Mouse (Mus musculus): Measurements from ENCODE around the gene Prkce. TPM values are rescaled to one million over a fixed set of nuclear protein-coding genes. Genes with fewer than 3 reads are reported as not detected.
A peak's percentile ranks its signal among the peaks of the same experiment; 100 is the strongest.

Gene Prkce
- polyA plus RNA-seq, 1 experiment from 2014 or later, result 18.7 TPM

DNA sequence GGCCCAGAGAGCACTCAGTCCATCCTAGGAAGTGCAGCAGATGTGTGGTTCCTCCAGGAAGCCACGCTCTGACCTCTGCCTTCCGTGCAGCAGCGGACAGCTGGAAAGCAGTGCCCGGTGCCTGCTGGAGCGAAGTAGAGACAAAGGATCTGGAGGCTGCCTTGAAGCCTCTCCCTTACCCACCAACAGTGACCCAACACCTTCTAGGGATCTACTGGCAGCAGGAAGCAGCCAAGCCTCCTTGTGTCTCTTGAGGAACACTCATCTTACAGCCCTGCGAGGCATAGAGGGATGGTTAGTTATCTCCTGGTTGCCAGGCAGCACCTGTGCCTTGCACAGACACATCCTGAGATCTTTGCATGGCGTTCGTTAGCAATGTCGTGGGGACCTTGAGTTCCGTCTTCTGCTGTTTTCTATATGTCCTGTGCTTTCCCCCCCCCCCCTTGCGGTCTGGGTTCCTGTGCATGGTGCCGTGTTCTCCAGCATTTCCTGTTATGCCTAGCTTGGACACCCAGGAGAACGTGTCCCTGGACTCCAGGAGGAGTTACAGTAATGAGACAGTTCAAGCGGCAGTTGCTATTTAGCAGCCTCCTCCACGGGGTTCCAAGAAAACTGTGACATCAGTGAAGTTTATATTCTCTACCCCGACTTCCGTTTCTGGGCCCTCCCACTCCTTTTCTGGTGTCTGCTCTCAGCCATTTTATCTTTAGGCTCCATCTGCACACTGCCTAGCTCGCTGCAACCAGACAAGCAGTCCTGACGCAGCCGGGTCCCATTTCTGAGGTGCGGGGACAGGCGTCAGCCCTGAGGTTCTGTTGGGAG is 133.4 kb downstream of the Prkce start:
- Histone ChIP-seq H3K27me3 (no peaks in the 10 kb centered on the region), H3K36me3 (no peaks in the 10 kb centered on the region), H3K9me3 (no peaks in the 10 kb centered on the region), H3K4me1 (replicated peaks) (peaks cover 42% of the 10 kb centered on the region), H3K9ac (no peak overlapping the region), H3K4me2 (peak overlapping the region; percentile 23; the same call in 1 of the 2 replicates), H3K27ac (peak overlapping the region; percentile 67), H3K4me3 (no peak overlapping the region)
- no peak for ATAC-seq (ENCODE audit: low FRiP score)
- WGBS, result 70% methylated on average over 22 of the region's 22 CpGs

DNA sequence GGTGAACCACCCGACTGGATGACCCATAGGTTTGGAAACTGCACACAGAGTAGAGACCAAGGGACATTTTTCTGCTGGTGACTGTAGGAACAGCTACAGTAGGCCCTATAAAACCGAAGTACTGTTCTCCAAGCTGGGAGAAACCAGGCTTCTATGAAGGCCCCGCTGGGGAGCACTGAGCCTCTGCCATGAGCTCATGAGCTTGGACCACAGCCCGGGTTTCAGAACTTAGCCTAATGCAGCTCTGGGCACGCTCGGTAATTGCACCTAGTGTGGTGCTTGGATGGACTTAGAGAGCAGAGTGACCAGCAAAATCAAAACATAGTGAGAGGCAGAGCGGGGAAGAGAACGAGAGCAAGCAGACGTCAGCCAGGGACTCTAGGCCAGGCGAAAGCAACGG is 134.7 kb downstream of the Prkce start:
- no peaks in the 10 kb centered on the region for H3K9me3 ChIP-seq
- H3K4me1 ChIP-seq (replicated peaks), result peaks cover 47% of the 10 kb centered on the region
- H3K9ac ChIP-seq, result no peak overlapping the region
- H3K36me3 ChIP-seq, result no peaks in the 10 kb centered on the region
- no peak overlapping the region for H3K4me3 ChIP-seq
- WGBS, result 92% methylated on average over 11 of the region's 11 CpGs
- H3K27ac ChIP-seq, result no peak overlapping the region
- no peak overlapping the region for H3K4me2 ChIP-seq
- no peaks in the 10 kb centered on the region for H3K27me3 ChIP-seq
- no peak for ATAC-seq (ENCODE audit: low FRiP score)

DNA sequence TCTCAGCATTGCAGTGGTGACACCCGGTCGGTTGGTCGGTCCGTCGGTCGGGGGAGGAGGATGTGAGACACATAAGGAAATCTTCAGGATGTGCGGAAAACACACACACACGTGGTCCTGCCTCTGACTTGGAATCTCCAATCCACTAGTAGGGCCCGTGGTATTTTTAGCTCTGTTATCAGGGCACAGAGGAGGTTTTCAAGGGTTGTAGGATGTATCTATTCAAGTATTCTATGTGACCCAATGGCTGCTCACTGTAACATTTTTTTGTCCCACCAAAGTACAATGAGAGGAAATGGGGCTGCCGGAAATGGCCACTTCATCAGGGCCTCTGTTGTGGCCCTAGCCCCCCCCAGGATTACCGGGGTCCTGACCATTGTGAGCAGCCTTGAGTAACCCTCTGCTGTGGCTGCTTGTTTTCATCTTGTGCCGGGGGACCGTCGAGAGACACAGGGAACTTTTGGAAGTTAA is 135.3 kb downstream of the Prkce start:
- no peak overlapping the region for H3K4me3 ChIP-seq
- H3K36me3 ChIP-seq, result no peaks in the 10 kb centered on the region
- H3K9me3 ChIP-seq, result no peaks in the 10 kb centered on the region
- H3K27ac ChIP-seq, result peak overlapping the region; percentile 31
- no peak for ATAC-seq (ENCODE audit: low FRiP score)
- no peaks in the 10 kb centered on the region for H3K27me3 ChIP-seq
- H3K4me2 ChIP-seq, result no peak overlapping the region
- WGBS, result 93% methylated on average over 14 of the region's 14 CpGs
- no peak overlapping the region for H3K9ac ChIP-seq
- peaks cover 45% of the 10 kb centered on the region for H3K4me1 ChIP-seq (replicated peaks)

GRCm38 (mm10) chr17:86303401-86304243 is 136.0 kb downstream of the Prkce start:
- H3K27me3 ChIP-seq, result no peaks in the 10 kb centered on the region
- H3K4me2 ChIP-seq, result no peak overlapping the region
- ATAC-seq (ENCODE audit: low FRiP score), result no peak
- H3K9ac ChIP-seq, result no peak overlapping the region
- H3K27ac ChIP-seq, result peak overlapping the region; percentile 31
- WGBS, result 79% methylated on average over 19 of the region's 19 CpGs
- no peaks in the 10 kb centered on the region for H3K36me3 ChIP-seq
- no peak overlapping the region for H3K4me3 ChIP-seq
- H3K4me1 ChIP-seq (replicated peaks), result peaks cover 45% of the 10 kb centered on the region
- H3K9me3 ChIP-seq, result no peaks in the 10 kb centered on the region

DNA sequence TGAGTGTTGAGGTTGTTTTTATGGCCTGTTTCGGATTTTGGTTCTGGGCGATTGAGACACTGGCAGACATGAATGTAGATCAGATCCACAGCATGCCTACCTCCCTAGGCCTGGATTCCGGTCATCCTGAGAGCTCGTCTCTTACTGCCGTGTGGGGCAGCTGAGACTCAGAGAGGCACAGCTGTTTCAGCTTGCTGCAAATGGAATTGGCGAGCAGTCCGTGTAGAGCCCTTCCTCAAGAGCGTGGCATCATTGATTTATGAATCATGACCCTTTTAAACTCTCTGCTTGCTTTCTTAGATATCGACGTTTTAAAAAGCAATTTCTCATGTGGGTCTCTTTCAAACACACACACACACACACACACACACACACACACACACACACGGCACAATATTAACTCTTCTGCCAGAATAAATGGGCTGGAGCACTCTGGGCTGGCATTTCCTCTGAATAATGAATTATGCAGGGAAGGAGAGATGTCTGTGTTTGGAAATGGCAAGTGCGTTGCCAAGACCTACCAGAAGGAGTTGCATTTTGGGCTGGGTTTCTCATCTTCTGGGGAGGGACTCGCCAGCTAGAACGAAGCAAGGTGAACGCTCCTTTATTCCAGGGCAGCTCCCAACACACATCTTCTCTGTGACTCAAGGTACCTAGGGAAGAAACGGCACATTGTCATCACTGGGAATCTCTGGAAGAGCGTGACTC is 137.5 kb downstream of the Prkce start:
- H3K36me3 ChIP-seq, result no peaks in the 10 kb centered on the region
- H3K27ac ChIP-seq, result peak overlapping the region; percentile 77
- WGBS, result 57% methylated on average over 17 of the region's 17 CpGs
- H3K4me3 ChIP-seq, result no peak overlapping the region
- no peak overlapping the region for H3K9ac ChIP-seq
- no peaks in the 10 kb centered on the region for H3K9me3 ChIP-seq
- no peak overlapping the region for H3K4me2 ChIP-seq
- H3K27me3 ChIP-seq, result no peaks in the 10 kb centered on the region
- peaks cover 51% of the 10 kb centered on the region for H3K4me1 ChIP-seq (replicated peaks)
- ATAC-seq (ENCODE audit: low FRiP score), result peak; percentile 56; the same call in 1 of the 2 replicates

DNA sequence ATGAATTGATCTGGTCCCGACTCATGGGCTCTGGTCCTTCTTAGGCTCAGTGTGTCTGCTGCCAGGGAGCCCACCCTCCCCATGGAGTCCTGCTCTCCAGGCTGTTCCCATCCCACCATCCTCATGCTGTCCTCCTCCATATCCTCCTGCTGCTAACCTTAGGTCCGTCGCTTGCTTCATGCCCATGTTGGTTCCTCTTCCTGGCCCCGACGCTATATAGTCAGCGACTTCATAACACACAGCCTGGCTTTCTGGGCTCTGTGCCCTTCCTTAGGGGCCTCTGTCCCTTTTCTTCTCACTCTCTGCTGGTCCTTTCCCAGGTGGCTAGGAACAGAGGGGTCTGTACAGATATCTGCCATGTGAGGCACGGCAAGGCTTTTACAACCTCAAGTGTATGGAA is 138.6 kb downstream of the Prkce start:
- no peak for ATAC-seq (ENCODE audit: low FRiP score)
- WGBS, result 85% methylated on average over 7 of the region's 7 CpGs
- H3K9me3 ChIP-seq, result no peaks in the 10 kb centered on the region

GRCm38 (mm10) chr17:86313413-86314139 is 146.0 kb downstream of the Prkce start:
- Histone ChIP-seq H3K9me3 (no peaks in the 10 kb centered on the region), H3K4me2 (no peak overlapping the region), H3K4me1 (replicated peaks) (peaks cover 24% of the 10 kb centered on the region), H3K27me3 (no peaks in the 10 kb centered on the region), H3K9ac (no peak overlapping the region), H3K36me3 (no peaks in the 10 kb centered on the region), H3K4me3 (no peak overlapping the region), H3K27ac (peak overlapping the region; percentile 35; the same call in 1 of the 2 replicates)
- WGBS, result 79% methylated on average over 8 of the region's 8 CpGs
- ATAC-seq (ENCODE audit: low FRiP score), result no peak

More for the DNA sequence above, 138.6 kb downstream of the Prkce start:
- H3K27ac ChIP-seq, result peak overlapping the region; percentile 77; the same call in 1 of the 2 replicates
- no peak overlapping the region for H3K4me2 ChIP-seq
- peaks cover 52% of the 10 kb centered on the region for H3K4me1 ChIP-seq (replicated peaks)
- H3K9ac ChIP-seq, result no peak overlapping the region
- no peaks in the 10 kb centered on the region for H3K36me3 ChIP-seq
- H3K4me3 ChIP-seq, result no peak overlapping the region
- no peaks in the 10 kb centered on the region for H3K27me3 ChIP-seq

DNA sequence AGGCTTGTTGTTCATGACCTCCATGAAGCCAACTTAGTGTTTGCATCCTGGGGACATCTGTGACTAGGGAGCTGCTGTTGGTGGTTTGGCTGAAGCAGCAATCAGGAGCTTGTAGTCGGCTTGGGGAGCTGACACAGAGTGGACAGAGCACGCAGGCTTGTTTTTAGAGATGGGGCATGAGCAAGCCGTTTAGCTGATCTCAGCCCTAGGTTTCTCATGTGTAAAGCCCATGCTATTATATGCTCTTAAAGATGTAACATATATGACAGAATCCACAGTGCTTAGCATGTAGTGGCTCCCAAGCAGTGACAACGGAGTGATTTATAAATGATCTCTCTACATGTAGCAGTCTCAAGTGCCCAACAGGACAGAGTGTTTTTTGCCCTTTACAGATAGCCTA is 148.3 kb downstream of the Prkce start:
- Histone ChIP-seq H3K4me2 (no peak overlapping the region), H3K27me3 (no peaks in the 10 kb centered on the region), H3K27ac (no peak overlapping the region), H3K36me3 (no peaks in the 10 kb centered on the region), H3K4me1 (replicated peaks) (peaks cover 16% of the 10 kb centered on the region), H3K9ac (no peak overlapping the region), H3K4me3 (no peak overlapping the region), H3K9me3 (peaks cover 5% of the 10 kb centered on the region; the same call in 1 of the 2 replicates)
- ATAC-seq (ENCODE audit: low FRiP score), result no peak
- 94% methylated on average over 4 of the region's 4 CpGs for WGBS

DNA sequence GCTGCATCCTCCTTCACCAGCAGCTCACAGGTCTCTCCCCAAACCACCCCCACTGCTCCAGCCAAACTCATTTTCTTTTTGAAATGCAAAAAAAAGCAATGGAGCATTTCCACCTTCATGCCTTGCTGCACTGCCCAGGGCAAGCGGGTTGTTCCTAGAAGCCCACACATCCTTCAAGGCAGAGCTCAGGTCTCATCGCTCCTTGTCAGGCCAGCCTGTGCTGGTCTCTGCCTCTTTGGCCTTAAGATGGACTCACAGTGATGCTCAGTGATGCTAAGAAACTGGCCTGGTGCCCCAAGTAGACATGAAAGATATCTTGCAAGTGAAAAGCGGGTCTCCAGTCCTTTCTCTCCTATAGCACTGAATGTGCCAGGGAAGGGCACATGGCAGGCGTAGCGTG is 149.2 kb downstream of the Prkce start:
- Histone ChIP-seq H3K36me3 (no peaks in the 10 kb centered on the region), H3K4me3 (no peak overlapping the region), H3K9me3 (peaks cover 5% of the 10 kb centered on the region; the same call in 1 of the 2 replicates), H3K9ac (no peak overlapping the region), H3K4me1 (replicated peaks) (peaks cover 9% of the 10 kb centered on the region; the same call in 1 of the 2 replicates), H3K27me3 (no peaks in the 10 kb centered on the region), H3K27ac (no peak overlapping the region; the same call in 1 of the 2 replicates), H3K4me2 (no peak overlapping the region)
- ATAC-seq (ENCODE audit: low FRiP score), result no peak
- WGBS, result 92% methylated on average over 5 of the region's 5 CpGs

DNA sequence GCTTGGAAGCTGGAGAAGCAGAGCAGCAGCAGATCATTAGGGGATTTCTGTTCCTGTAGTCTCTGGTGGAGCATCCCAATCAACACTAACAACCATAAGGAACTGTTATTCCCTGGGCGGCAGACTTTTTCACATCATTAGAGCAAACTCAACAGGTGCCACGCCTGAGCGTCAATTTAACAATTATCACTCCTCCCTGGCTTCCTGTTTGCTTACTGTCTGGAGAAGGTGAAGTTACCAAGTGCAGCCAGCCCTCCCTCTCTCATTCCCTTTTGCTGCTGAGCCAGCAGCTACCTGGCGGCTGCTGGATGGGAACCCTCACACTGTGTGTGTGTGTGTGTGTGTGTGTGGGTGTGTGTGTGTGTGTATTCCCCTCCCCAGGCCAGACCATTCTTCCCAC is 149.6 kb downstream of the Prkce start:
- no peak overlapping the region for H3K9ac ChIP-seq
- no peaks in the 10 kb centered on the region for H3K36me3 ChIP-seq
- 78% methylated on average over 4 of the region's 4 CpGs for WGBS
- peaks cover 7% of the 10 kb centered on the region; the same call in 1 of the 2 replicates for H3K4me1 ChIP-seq (replicated peaks)
- ATAC-seq (ENCODE audit: low FRiP score), result no peak
- H3K9me3 ChIP-seq, result peaks cover 5% of the 10 kb centered on the region; the same call in 1 of the 2 replicates
- H3K27me3 ChIP-seq, result no peaks in the 10 kb centered on the region
- no peak overlapping the region for H3K4me2 ChIP-seq
- no peak overlapping the region for H3K4me3 ChIP-seq
- H3K27ac ChIP-seq, result no peak overlapping the region; the same call in 1 of the 2 replicates

DNA sequence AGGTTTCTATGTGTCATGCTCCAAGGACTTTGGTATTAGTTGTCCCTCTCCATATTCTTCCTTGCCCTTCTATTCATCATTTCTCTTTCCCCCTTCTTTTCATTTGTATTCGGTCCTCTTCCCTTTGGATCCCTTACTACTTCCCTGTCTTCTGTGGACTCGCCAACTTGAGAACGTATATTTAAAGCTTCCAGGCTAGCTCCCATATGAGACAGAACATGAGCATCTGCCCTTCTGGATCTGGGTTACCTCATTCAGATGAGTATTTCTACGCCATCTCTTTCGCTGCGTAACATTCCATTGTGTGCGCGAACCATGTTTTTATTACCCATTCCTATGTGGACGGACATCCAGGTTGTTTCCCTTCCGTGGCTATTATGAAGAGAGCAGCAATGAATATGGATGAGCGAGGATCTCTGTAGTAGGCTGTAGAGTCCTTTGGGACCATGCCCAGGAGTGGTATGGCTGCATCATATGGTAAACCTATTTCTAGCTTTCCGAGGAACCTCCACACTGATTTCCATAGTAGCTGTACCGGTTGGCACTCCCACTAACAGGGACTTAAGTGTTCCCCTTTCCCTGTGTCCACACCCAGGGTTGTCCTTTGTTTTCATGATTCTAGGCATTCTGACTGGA is 152.5 kb downstream of the Prkce start:
- WGBS, result 73% methylated on average over 13 of the region's 13 CpGs
- ATAC-seq (ENCODE audit: low FRiP score), result no peak
- H3K4me3 ChIP-seq, result no peak overlapping the region
- H3K4me2 ChIP-seq, result no peak overlapping the region
- H3K27ac ChIP-seq, result no peak overlapping the region
- H3K9me3 ChIP-seq, result peaks cover 5% of the 10 kb centered on the region; the same call in 1 of the 2 replicates
- H3K4me1 ChIP-seq (replicated peaks), result peaks cover 12% of the 10 kb centered on the region
- H3K36me3 ChIP-seq, result no peaks in the 10 kb centered on the region
- H3K27me3 ChIP-seq, result no peaks in the 10 kb centered on the region
- no peak overlapping the region for H3K9ac ChIP-seq
